Mouse (Mus musculus) retina, embryonic 14.5 days (tissue): Measurements from ENCODE around the gene Psmd1.

Experiments used
- DNase-seq: peaks from one replicate; pipeline ENCODE4 v3.0.0-alpha.2; 2015; ENCODE audit warnings: low spot score

Psmd1 gene

GRCm38 (mm10) chr1:86160059-86160458 is 95.9 kb downstream of the Psmd1 start:
- DNase-seq: no peak

- DNase-seq: no peak
These were observed 96.3 kb downstream of the Psmd1 start for GRCm38 (mm10) chr1:86160479-86160878.

GRCm38 (mm10) chr1:86161061-86161460 is 96.9 kb downstream of the Psmd1 start:
- DNase-seq: no peak

GRCm38 (mm10) chr1:86174602-86175001 is 110.4 kb downstream of the Psmd1 start:
- no peak for DNase-seq

- DNase-seq: no peak
These were observed 111.9 kb downstream of the Psmd1 start for GRCm38 (mm10) chr1:86176066-86176465.

GRCm38 (mm10) chr1:86178462-86179253 is 114.5 kb downstream of the Psmd1 start:
- peak; percentile 96 for DNase-seq

- DNase-seq: no peak
These were observed 118.0 kb downstream of the Psmd1 start for GRCm38 (mm10) chr1:86182004-86182709.

GRCm38 (mm10) chr1:86183577-86184263 is 119.5 kb downstream of the Psmd1 start:
- no peak for DNase-seq

- DNase-seq: no peak
These were observed 122.6 kb downstream of the Psmd1 start for GRCm38 (mm10) chr1:86186762-86187161.

GRCm38 (mm10) chr1:86187856-86188255 is 123.7 kb downstream of the Psmd1 start:
- no peak for DNase-seq

GRCm38 (mm10) chr1:86188271-86188670 is 124.1 kb downstream of the Psmd1 start:
- no peak for DNase-seq
